Mouse (Mus musculus): ENCODE results near the gene Ypel4.
"Not testable (repeated sequence)": the region's sequence is repeated elsewhere in the genome, so short reads cannot be mapped to it uniquely, and the experiment has no call there.

Gene Ypel4

GRCm38 (mm10) chr2:84727172-84727858 lies 6.5 kb upstream of the Ypel4 start, which contains the start of gene Clp1:
Gene Clp1 (minus strand): TSS chr2:84727350.
- CTCF ChIA-PET = no interaction called here

- CTCF ChIA-PET = not testable (repeated sequence)
These were observed 5.7 kb upstream of the Ypel4 start for GRCm38 (mm10) chr2:84728191-84728590.

GRCm38 (mm10) chr2:84731206-84731605 lies 2.7 kb upstream of the Ypel4 start:
- CTCF ChIA-PET = interaction anchor here (1.1 kb wide), 1 partner anchor 9 kb away, joined by 3 read pairs; no protein-coding TSS in a partner anchor

- CTCF ChIA-PET = interaction anchor here (0.6 kb wide), 1 partner anchor 76 kb away, joined by 3 read pairs; no protein-coding TSS in a partner anchor
These were observed 1.5 kb upstream of the Ypel4 start for GRCm38 (mm10) chr2:84732394-84732793.

GRCm38 (mm10) chr2:84734351-84734864 lies 550 bp downstream of the Ypel4 start:
- CTCF ChIA-PET = no interaction called here

GRCm38 (mm10) chr2:84734919-84735318 lies 1.1 kb downstream of the Ypel4 start:
- CTCF ChIA-PET = no interaction called here

DNA sequence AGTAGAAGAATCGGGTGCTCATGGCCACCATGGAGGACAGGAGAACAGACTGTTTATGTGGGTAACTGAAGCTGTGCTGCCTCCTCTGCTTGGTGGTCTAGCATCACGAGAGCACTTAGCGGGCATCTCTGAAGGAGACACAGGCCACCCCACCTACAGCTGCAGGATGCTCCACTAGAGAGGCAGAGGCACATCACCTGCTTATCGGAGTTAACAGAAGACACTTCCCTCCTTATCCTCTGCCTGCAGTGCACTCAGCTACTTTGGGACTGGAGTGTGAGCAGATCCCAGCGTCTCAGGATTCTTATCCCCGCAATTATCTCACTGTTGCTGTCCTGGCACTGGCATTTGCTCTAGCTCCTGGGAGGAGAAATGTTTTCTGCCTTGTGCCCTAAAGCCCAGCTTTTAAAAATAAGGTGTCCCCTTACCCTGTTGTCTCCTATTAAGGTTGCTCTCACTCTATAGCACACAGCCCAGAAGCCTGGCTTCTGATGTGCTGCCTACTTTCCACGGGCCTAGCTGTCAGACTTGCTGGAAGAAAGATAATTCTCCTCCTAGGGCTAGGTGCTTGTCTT lies 1.6 kb downstream of the Ypel4 start:
- CTCF ChIA-PET = no interaction called here

DNA sequence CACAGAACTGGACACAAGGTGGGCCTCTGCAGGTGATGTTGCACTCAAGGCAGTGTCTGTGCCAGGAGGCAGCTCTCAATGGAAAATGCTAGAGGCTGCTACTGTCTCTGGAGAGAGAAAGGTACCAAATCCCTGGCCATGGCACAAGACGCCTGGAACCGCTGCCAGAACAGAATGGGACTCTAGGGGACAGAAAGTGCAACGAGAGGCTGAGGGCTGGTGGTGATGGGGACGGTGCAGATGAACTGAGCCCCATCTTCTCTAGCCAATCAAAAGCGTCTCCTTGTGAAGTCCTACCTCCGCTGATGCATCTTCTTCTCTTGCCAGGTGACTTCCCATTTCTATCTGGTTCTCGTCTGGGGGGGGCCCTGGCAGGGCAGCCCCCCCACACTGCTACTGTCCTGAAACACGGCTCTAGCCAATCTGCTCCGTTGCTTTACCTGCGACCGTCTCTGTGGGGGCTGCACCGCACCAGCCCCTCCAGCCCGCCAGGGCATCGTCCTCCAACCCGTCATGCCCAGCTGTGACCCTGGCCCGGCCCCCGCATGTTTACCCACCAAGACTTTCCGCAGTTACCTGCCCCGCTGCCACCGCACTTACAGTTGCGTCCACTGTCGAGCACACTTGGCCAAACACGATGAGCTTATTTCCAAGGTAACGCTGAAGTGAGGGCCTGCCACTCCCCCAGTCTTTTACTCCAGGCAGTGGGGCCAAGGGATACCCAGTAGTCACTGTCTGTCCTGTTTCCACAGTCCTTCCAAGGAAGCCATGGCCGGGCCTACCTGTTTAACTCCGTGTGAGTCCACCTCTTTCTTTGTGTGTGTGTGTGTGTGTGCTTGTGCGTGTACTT lies 2.7 kb downstream of the Ypel4 start:
- CTCF ChIA-PET = no interaction called here

GRCm38 (mm10) chr2:84737451-84737925 lies 3.6 kb downstream of the Ypel4 start:
- CTCF ChIA-PET = interaction anchor here (0.6 kb wide), 4 partner anchors 67 to 309 kb away, joined by 4 to 8 read pairs (median 4); no protein-coding TSS in a partner anchor

- CTCF ChIA-PET = no interaction called here
These were observed 4.5 kb downstream of the Ypel4 start for GRCm38 (mm10) chr2:84738271-84738911.

GRCm38 (mm10) chr2:84740608-84741333 lies 6.9 kb downstream of the Ypel4 start:
- CTCF ChIA-PET = interaction anchor here (0.6 kb wide), 2 partner anchors 58 to 220 kb away, joined by 3 to 6 read pairs; partner anchors contain the start of gene Ube2l6

DNA sequence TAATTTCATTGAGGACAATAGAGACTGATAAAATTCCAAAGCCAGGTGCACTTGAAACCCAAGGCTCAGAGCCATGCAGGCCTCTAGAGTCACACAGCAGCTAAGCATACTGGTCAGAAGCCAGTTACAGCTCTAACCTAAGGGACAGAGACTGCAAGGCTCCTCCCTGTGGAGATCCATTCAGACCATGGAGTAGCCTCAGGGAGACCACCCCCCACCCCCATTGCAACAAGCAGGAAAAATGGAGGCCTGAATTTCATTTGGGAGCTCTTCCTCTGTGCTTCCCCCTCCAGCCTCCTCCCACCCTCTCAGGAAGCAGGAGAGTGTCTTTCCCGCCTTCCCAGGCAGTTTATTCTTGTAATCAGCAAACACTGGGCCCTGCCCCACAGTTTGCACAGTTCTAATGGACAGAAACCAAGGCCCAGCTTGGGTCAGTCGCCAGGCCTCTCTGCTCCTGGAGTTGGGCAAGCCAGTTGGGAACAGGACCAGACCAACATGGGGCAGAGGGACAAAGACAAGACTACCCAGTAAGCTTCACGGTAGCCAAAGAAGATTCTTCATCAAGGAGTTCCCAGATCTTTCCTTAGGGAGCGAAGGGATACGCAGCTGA lies 8.1 kb downstream of the Ypel4 start:
- CTCF ChIA-PET = interaction anchor here (0.7 kb wide), 1 partner anchor 43 kb away, joined by 3 read pairs; no protein-coding TSS in a partner anchor

DNA sequence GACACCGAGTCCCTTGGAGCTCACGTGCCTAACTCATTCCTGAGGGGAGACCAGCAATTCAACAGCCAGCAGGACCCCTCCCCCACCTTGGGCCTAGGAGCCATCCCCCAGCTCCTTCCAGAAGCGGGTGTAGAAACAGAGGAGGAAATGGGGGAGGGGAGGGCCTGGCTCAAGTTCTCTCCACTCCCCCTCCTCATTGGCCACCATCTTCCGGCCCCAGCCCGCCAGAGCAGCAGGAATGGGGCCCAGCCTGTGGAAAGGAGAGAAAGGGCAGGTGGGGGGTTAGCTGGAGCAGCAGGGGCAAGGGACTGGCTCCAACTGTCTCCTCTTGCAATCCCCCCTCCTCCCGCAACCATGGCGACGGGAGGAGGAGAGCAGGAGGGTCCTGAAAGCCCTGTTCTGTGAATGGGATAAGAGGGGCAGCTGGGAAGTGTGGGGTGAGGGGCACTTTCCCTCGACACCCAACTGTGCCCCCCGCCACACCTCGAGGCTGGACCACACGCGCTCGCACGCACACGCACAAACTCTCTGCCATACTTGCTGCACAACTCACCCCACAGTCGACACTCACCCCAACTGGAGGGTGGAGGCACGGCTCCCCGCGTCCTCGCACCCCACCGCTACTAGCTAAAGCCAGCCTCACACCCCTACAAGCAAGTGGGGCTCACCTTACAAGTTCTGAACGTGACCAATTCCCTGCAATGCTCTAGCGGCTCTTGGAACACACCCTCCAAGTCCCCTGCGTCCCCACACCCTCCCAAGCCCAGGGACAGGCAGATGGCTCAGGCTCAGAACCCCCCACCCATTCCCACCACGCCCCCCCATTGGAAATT lies 8.8 kb downstream of the Ypel4 start:
- CTCF ChIA-PET = interaction anchor here (0.5 to 0.6 kb wide), 3 partner anchors 23 to 311 kb away, joined by 3 to 8 read pairs (median 5); no protein-coding TSS in a partner anchor

- CTCF ChIA-PET = interaction anchor here (0.6 kb wide), 2 partner anchors 23 to 85 kb away, joined by 5 to 8 read pairs; no protein-coding TSS in a partner anchor
These were observed 9.7 kb downstream of the Ypel4 start, which contains the start of gene Gm19426 for GRCm38 (mm10) chr2:84743561-84743960. Gene Gm19426 (minus strand): TSS chr2:84743655.

DNA sequence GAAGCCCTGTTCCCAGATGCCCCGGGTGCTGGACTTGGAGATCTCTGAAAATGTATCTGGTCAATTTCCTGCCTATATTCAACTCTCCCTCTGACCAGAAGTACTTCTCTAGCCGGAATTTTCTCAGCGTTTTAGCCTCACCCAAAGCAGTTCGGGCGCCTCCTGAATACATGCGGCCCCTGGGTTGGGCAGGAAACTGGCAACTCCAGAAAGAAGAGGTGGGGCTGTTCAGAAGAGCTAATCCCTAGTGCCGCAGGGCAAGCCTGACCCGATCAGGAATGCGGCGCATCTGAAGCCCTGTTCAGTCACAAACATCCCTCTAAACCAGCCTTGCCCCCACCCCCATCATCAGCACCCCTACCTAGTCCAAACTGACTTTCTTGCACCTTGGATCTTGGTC lies 10.3 kb downstream of the Ypel4 start:
- CTCF ChIA-PET = no interaction called here

GRCm38 (mm10) chr2:84750115-84750514 lies 16.3 kb downstream of the Ypel4 start:
- CTCF ChIA-PET = no interaction called here

- CTCF ChIA-PET = interaction anchor here (0.6 kb wide), 1 partner anchor 16 kb away, joined by 3 read pairs; no protein-coding TSS in a partner anchor
These were observed 22.4 kb downstream of the Ypel4 start for GRCm38 (mm10) chr2:84756245-84756644.

- CTCF ChIA-PET = no interaction called here
These were observed 23.3 kb downstream of the Ypel4 start for GRCm38 (mm10) chr2:84757026-84757682.
